Mouse (Mus musculus) heart, adult 10 weeks (tissue): ENCODE results near the gene Kif18b. TPM values are rescaled to one million over a fixed set of nuclear protein-coding genes. Genes with fewer than 3 reads are reported as not detected.

Experiments used
- polyA plus RNA-seq: library from polyadenylated mRNA; stranded (reverse); fragments of 350-450 nt; fragmentation: Illumina TruSeq; extraction: RNeasy Lipid Tissue Mini Kit (QIAGEN cat#74804); gene quantifications from one replicate; pipeline ENCODE4 v1.2.3, GENCODE M21; 2014; ENCODE audit warnings: low read depth, low replicate concordance

Kif18b gene
- polyA plus RNA-seq, result not detected

DNA sequence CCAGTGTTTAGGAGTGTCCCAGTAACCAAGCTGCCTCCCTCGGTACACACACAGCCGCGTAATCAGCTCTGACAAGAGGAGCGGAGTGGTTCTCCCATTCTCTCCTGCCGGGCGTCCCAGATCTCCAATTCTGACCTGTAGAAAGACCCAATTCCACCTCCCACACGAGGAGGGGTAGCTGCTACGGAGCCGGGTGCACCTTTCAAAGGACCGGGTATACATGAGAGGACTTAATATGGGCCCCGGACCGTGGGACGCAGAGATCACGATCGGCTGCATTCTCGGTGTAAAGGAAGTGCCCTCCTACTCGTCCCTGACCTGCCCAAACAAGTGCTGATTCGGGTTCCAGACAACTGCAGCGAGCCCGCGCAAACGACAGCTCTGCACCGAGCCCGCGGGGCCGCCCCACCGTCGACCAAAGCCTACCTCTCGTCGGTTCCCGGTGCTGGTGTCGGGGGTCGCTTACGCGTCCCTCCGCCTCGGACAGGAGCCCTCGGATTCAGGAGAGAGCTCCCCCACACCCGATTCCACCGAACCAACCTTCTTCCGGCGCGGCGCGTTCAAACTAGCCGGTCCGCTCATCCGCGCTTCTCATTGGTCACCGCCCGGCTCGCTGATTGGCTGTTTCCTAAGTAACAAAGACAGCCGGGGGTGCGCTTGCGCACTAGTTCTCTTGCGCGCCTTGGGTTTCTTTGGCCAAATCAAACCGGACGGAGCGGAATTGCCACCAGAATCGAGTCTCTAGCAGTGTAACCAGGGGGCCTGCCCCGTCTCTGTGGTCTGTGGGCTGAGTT is at the start of gene Kif18b:
Kif18b (minus strand) TSS at position 568 of the 794 bp plus-strand sequence.

GRCm38 (mm10) chr11:102946265-102946991 is 21.5 kb upstream of the Kif18b start, which contains the start of gene C1ql1:
C1ql1 (minus strand) TSS chr11:102946688.

DNA sequence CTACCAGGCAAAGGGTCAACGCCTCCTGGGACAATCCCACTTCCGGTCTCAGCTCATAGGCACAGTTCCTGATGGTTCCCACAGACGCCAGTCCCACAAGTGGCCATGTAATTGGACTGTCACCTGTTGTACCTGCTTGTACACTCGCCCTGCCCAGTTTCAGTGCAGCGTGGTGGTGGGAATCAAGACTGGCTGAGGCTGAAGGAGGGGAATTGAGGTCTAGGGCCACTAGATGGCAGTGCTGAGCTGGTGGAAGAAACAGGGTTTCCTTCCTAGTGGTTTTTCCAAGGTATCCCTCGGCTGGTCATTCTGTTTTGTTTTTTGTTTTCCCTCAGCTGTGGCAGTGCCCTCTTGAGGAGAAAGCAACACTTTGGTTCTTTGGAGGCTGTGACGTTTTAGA is 24.2 kb downstream of the Kif18b start, which contains the start of gene Gfap:
Gfap (minus strand) TSS at position 150 of the 400 bp plus-strand sequence.

DNA sequence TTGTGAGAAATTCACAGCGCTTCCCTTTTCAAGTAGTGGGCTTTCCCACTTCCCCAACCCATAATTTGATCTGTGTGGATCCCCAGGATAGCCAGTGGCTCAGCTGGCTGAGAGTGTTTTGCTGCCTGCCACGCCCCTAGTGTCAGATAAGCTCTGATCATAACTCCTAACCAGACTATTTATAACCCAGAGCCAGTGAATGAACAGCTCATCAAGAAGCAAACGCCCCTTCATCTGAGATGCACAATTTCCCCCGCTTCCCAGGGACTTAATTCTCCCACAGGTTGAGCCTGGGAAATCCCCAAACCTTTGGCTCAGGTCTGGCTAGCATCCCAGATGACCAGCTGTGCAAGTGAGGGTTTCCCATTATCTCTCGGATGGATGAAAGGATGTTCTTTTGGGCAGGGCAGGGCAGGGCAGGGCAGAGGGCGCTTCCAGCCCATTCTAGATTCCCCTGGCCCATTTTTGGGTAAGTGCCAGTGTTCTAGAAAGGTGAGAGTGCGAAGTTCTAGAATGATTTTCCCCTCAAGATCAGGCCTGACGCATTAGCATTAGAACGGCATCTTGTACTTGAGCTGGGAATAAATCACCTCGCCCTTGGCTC is 40.2 kb downstream of the Kif18b start, which contains the start of gene Fam187a:
Fam187a (plus strand) TSS at position 554 of the 604 bp plus-strand sequence.

DNA sequence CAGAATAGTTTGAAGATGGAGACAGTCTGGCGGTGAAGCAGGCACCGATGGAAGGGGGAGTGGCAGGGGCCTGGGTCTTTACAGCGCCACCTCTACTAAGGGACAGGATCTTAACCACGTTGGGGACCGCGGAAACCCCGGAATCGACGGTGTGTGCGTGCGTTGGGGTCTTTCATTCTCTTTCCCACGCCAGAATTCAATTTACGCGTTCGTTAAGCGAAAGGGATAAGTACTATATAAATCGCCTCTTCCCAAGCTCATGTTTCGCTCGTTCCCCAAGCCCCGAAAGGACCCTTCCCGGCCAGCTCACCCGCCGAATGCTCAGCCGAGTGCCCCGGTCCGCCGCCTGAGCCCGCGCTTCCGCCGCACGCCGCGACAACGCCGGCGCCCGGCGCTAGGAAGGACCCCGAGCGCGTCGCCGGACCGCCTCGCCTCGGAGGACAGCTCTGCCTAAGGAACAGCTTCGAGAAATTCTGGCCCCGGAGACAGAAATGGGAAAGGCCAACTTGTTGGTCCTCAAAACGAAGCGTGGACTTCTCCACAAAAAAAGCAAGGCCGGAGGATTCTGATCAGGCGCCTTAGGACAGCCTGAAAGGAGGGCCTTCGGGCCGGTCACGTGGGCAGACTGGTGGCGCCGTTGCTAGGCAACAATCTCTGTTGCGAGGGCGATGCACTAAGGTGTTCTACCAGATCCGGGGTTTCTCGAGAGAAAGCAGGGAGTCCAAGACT is 44.2 kb downstream of the Kif18b start, which contains the start of the genes Eftud2 and Ccdc103:
Eftud2 (minus strand) TSS at position 401 of the 729 bp plus-strand sequence.
Ccdc103 (plus strand) TSS at position 620 of the 729 bp plus-strand sequence.

Other genes starting within 250 kb of the Kif18b start
- gene Ccdc43, start 227.3 kb downstream of the Kif18b start, polyA plus RNA-seq, result 21.2 TPM
- gene Adam11, start 163.7 kb downstream of the Kif18b start, polyA plus RNA-seq, result 8.0 TPM
- 20.8 TPM for gene Gjc1, start 105.4 kb downstream of the Kif18b start, polyA plus RNA-seq
- 18.3 TPM for gene Higd1b, start 89.3 kb downstream of the Kif18b start, polyA plus RNA-seq
- gene Eftud2, start 44.1 kb downstream of the Kif18b start, polyA plus RNA-seq, result 32.4 TPM
- gene Ccdc103, start 43.9 kb downstream of the Kif18b start, polyA plus RNA-seq, result 0.42 TPM
- not detected for gene Fam187a, start 40.0 kb downstream of the Kif18b start, polyA plus RNA-seq
- gene Gfap, start 24.2 kb downstream of the Kif18b start, polyA plus RNA-seq, result not detected
- gene C1ql1, start 21.6 kb upstream of the Kif18b start, polyA plus RNA-seq, result not detected
- 49.8 TPM for gene Nmt1, start 103.1 kb upstream of the Kif18b start, polyA plus RNA-seq
- gene Dcakd, start 103.2 kb upstream of the Kif18b start, polyA plus RNA-seq, result 52.5 TPM
- 17.6 TPM for gene Plcd3, start 176.5 kb upstream of the Kif18b start, polyA plus RNA-seq
- 43.1 TPM for gene Acbd4, start 176.6 kb upstream of the Kif18b start, polyA plus RNA-seq
- 18.4 TPM for gene Hexim1, start 191.1 kb upstream of the Kif18b start, polyA plus RNA-seq
- gene Hexim2, start 207.3 kb upstream of the Kif18b start, polyA plus RNA-seq, result 1.2 TPM
- gene Fmnl1, start 246.0 kb upstream of the Kif18b start, polyA plus RNA-seq, result 13.6 TPM